Mouse (Mus musculus): ENCODE results near the gene Dynlt1a.
"Not testable (repeated sequence)": the region's sequence is repeated elsewhere in the genome, so short reads cannot be mapped to it uniquely, and the experiment has no call there.

Dynlt1a gene

DNA sequence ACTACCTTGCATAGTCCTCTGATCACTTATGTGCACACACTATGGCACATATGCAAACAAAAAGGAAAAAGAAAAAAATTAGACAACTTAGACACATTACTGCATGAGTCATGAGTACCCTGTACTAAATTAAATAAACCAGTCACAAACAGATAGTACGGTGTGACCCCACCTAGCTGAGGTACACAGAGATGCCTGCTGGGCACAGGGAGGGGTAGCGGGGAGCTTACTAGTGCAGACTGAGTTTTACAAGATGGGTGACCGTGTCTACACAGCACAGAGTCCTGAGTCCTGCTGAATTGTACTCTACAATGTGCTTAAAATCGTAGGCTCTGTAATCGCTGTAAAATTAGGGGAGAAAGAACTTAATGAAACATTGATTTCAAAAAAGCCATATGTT, 31.1 kb downstream of the Dynlt1a start:
- DNase-seq (ENCODE audit: low spot score), result not testable (repeated sequence)

DNA sequence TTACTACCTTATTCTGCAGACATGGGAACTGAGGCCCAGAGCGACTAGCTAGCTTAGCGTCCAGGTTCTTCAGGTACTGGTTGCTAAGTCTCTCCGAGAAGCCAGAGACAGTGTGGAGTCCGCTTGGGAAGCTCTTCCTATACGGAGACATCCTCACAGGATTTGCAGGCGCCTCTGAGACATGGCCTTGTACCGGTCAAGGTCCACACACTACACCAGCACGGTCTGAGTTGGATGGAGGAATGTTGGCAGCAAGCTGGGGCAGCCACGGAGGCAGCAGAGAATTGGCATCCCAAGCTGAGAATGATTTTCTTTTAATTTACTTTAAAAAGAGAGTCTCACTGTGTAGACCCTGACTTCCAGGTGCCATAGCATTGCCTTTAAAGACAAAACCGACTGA, 34.2 kb downstream of the Dynlt1a start:
- DNase-seq (ENCODE audit: low spot score), result not testable (repeated sequence)

DNA sequence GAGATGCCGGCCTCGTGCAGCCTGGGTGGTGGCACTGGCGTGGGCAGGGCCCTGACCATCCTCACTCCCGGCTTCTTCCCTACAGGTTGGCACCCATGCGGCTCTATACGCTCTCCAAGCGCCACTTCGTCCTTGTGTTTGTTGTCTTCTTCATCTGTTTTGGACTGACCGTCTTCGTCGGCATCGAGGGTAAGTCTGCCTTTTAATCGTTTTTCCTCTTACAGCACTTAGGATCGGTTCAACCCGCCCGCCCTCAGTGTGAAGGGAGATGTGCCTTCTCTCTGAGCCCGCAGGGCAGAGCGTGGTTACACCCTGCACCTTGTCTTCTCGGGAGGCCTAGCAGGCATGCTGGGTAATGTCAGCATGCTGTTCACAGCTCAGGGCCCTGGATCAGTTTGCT, 36.8 kb downstream of the Dynlt1a start:
- not testable (repeated sequence) for DNase-seq (ENCODE audit: low spot score)

DNA sequence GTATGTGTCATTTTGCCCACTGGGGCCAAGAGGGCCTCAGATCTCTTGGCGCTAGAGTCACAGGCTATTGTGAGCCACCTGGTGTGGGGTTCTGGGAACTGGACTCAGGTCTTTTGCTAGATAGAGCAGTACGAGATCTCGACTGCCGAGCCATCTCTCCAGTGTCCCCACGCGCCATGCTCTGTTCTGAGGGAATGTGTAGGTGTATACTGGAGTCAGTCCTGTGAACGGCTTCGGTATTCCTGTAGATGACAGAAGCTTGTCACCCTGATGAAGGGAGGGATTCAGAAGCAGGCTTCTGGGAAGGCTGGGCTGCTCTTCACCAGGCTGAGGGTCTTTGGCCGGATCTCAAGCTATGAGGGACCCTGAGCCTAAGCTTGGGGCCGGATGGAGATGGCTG, 37.5 kb downstream of the Dynlt1a start:
- DNase-seq (ENCODE audit: low spot score), result not testable (repeated sequence)

DNA sequence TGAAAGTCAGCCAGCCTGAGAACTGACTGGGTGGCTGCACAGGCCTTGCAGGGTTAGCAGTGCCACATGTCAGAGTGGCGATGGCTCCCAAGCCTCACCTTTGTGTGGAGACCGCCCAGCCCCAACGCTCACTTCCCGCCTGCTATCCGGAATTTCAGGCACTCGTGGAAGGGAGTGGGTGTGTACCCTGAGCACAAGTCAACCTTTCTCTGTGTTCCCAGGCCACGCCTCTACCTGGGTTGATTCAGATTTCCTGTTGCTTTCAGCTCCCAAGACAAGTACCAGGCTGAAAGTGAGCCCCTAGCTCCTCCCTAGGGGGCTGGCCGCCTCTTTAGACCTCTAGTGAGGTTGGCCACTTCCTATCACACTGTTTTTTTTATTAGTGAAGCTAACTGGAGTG, 38.1 kb downstream of the Dynlt1a start:
- DNase-seq (ENCODE audit: low spot score), result not testable (repeated sequence)

DNA sequence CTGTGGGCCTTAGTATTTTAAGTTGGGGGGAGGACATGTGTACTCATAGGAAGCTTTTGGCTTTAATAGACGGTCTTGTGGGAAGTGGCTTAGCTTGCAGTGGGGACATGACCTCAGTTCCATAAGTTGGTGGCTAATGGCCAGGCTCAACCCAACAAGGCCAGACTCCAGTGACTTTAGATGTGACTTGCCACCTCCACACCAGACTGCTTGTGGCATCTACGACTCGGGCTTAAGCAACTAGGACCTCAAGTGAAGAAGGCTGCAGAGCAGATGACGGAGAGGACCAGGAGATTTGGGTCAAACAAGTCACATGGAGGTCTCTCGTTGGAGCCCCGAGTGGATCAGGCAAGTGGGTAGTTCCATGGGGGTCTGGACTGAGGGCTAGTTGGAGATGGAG, 42.6 kb downstream of the Dynlt1a start:
- DNase-seq (ENCODE audit: low spot score), result not testable (repeated sequence)

DNA sequence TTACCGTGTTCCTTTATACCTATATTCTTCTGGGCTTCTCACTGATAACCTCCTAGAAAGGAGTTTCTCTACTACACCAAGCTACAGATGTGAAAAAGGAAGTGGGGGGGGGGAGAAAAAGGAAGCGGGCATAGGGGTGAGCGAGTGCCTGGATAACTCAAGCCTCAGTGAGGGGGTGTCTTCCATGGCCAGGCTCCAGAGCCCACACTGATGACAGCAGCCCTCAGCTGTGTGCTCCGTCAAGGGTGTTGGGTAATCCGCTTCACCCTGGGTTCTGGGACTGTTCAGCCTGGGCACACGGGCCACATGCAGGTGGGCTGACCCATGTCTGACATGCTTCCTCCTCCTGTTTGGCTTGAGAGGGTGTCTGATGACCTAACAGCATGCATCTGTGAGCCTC, 45.3 kb downstream of the Dynlt1a start:
- not testable (repeated sequence) for DNase-seq (ENCODE audit: low spot score)

DNA sequence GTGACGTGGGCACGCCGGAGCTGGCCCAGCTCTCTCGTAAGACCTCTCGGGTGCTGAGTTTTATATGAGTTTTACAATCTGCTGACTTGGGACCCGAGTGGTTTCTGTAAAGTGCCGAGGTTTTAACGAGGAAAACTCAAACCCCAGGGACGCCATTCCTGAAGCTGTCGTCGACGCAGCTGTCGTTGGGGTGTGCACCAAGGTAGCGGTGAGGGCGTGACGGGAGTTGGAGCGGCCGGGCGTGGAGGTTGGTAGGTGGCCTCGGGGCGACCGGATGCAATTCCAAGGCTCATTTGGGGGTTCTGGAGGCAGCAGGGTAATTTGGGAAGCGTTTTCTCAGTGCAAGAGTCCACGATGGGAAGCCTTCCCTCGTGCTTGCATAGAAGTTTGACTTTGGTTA, 46.5 kb downstream of the Dynlt1a start:
- DNase-seq (ENCODE audit: low spot score), result not testable (repeated sequence)

DNA sequence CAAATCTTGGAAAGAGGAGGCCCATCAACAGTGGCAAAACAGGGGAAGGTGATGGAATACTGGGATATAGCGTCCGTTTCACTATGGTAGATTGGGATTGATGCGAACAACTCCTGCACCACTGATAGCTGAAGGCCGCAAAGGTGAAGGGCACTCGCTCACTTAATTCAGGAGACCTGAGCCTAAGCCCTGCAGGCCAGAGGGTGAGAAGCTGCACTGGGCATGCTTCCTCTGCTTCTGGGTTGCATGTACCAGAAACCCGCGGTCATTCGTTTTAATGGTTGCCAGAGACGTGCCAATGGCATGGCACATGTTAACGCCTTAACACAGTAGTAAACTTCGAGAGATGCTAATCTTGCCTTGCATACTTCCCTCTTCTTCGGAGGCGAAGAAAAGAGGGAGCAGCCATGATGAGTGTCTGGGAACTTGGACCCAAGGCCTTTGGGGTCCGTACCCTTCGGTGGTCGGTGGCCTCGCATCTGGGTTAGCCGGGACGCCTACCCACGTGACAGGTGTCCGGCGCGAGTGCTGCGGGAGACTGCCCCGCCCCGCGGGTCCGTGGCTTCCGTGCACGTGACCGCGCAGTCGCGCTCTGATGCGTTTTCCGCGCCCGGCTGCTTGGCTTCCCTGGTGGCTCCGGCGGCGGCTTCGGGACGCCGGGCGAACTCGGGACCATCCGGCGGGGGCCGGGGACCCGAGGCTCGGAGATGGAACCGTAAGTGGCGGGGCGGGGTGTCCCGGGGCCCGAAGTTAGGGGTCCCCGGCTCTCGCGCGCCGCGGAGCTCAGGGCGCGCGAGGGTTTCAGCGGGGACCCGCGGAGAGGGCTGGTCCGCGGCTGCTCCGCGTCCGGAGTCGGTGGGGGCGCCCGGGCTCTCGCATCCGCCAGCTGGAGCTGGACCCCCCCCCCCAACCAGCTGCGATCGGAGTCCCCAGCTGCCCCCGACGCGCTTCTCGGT, 47.1 kb downstream of the Dynlt1a start:
- DNase-seq (ENCODE audit: low spot score), result not testable (repeated sequence)

DNA sequence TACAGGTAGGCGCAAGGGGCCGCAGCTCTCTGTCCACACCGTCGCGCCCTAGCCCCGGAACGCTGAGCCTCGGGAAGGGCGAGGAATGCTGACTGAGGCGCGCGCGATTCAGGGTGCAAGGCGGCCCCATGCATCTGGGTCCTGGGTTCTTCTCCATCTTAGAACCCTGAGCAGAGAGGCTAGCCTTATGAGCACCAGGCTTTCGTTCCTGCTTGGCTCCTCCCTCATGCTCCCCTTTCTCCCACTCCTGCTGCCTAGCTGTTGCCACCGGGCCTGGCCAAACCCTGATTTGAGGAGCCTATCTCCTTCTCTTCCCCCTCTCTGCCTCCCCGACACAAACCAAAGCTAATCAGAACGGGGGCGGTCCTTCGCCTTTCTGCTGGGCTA, 60.2 kb downstream of the Dynlt1a start:
- DNase-seq (ENCODE audit: low spot score), result peak; percentile 73

DNA sequence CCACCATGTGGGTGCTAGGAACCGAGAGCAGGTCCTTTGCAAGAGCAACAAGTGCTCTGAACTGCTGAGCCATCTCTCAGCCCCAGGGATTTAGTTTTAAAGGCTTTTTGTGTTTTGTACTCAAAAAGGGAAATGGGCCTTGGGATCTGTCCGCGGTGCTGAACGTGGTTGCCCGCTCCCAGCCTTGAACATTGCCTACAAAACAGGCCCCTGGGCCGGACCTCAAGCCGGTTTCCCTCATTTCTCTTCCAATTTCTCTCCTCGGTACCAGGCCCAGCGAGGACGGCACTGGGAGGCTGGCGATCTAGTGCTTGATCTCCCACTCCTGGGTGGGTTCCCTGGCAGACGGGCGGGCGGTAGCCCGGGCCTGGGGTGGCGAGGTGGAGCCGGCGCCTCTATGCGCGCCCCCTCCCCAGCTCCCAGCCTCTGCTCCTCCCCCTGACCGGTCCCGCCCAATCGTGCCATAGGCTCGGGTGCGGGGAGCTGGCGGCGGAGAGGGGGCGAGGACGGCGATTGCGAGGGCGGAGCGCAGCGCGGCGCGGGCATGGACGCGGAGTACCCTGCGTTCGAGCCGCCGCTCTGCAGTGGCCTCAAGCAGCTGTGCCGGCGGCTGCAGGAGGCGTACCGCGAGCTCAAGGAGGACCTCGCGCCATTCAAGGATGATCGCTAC, 60.8 kb downstream of the Dynlt1a start, which contains the start of gene Tmem181a:
Tmem181a (plus strand) TSS at position 461 of the 670 bp plus-strand sequence.
- not testable (repeated sequence) for DNase-seq (ENCODE audit: low spot score)

Measured in left cerebral cortex, adult 11 months (tissue).